Mouse (Mus musculus) liver, embryonic 14 days (tissue): ENCODE results near the gene Sash1. TPM values are rescaled to one million over a fixed set of nuclear protein-coding genes. Genes with fewer than 3 reads are reported as not detected.

ENCODE experiments used
- polyA plus RNA-seq: library from polyadenylated mRNA; depleted of rRNA; stranded (reverse); fragments of >200 nt; gene quantifications from 2 replicates; pipeline ENCODE4 v1.2.3, GENCODE M21; 2012; rRNA removed

Sash1 gene
- 1.5 and 1.8 TPM in 2 replicates for polyA plus RNA-seq

DNA sequence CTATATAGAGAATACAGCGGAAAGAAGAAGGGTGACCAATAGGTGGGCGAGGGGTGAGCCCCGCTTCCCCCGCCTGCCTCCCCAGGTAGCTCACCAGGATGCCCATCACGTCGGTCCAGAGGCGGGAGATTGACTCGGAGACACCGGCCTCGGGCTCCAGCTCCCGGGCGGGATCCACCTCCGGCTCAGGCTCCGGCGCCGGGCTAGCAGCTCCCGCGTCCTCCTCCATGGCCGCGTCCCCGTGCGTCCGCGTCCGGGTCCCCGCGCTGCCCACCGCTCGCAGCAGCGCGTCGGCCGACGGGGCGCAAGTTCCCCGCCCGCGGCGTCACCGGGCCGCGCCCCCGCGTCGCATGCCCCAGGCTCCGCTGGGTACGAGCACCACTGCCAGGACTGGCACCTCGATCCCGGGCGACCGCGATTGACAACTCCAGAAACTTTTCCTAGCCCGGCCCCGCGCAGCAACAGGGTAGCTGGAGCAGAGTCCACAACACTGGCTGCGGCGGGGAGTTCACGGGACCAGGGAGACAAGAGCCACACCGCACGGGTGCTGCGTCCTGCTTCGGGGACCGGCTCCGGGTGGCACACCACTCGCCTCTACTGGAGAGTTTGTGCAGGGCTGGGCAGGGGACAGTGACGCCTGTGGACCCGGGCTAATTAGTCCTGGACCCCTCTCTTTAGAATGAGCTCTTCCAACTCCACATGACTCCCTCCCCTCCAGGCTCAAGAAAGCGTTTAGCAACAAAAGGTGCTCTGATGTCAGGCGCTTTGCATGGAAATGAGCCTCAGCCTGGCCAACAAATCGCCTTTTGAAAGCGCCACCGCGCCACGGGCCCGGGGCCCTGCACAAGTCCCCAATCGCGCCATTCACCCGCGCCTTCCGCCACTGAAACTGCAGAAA is at the start of gene Sash1:
Sash1 (minus strand) TSS at position 441 of the 898 bp plus-strand sequence.

